Mouse (Mus musculus): ENCODE data around the gene Alg12. TPM values are rescaled to one million over a fixed set of nuclear protein-coding genes. Genes with fewer than 3 reads are reported as not detected.

The Alg12 gene
- polyA plus RNA-seq (2021; fragmentation: Nextera tagmentation), result 9.5 and 10.5 TPM in 2 replicates
- long read RNA-seq, experiment 1, transcript Alg12-204 (10 exons, 2,130 nt), result major isoform, 33 of 76 reads
- long read RNA-seq, experiment 1, partial matches to known transcripts, result 6 of 76 reads
- long read RNA-seq, experiment 1, other reads (novel, unspliced or antisense), result 36 of 76 reads
- long read RNA-seq, experiment 2, partial matches to known transcripts, result 1 of 8 reads
- long read RNA-seq, experiment 2, other reads (novel, unspliced or antisense), result 4 of 8 reads

GRCm38 (mm10) chr15:88819026-88819905 is at the start of gene Alg12, which contains the start of gene Creld2:
Gene Alg12 (minus strand): TSS chr15:88819318.
Gene Creld2 (plus strand): TSS chr15:88819646.

GRCm38 (mm10) chr15:88861772-88862622 is 42.9 kb upstream of the Alg12 start, which contains the start of gene Pim3:
Gene Pim3 (plus strand): TSS chr15:88862186.

Other genes starting within 250 kb of the Alg12 start
- not detected in 2 replicates for gene Zdhhc25, start 219.0 kb downstream of the Alg12 start, polyA plus RNA-seq (2021; fragmentation: Nextera tagmentation)
- 6.7 and 8.3 TPM in 2 replicates for gene Brd1, start 85.1 kb downstream of the Alg12 start, polyA plus RNA-seq (2021; fragmentation: Nextera tagmentation)
- 0.99 and 1.0 TPM in 2 replicates for gene Zbed4, start 67.7 kb downstream of the Alg12 start, polyA plus RNA-seq (2021; fragmentation: Nextera tagmentation)
- 32.6 and 33.4 TPM in 2 replicates for gene Creld2, start 328 bp upstream of the Alg12 start, polyA plus RNA-seq (2021; fragmentation: Nextera tagmentation)
- 47.5 and 71.3 TPM in 2 replicates for gene Pim3, start 42.9 kb upstream of the Alg12 start, polyA plus RNA-seq (2021; fragmentation: Nextera tagmentation)
- 0.06 TPM in 1 of 2 replicates, not detected in the other for gene Ttll8, start 135.1 kb upstream of the Alg12 start, polyA plus RNA-seq (2021; fragmentation: Nextera tagmentation)
- gene Mlc1, start 159.7 kb upstream of the Alg12 start, polyA plus RNA-seq (2021; fragmentation: Nextera tagmentation), result 114 and 135 TPM in 2 replicates
- not detected in 2 replicates for gene Mov10l1, start 163.6 kb upstream of the Alg12 start, polyA plus RNA-seq (2021; fragmentation: Nextera tagmentation)
- 15.5 and 17.7 TPM in 2 replicates for gene Panx2, start 240.4 kb upstream of the Alg12 start, polyA plus RNA-seq (2021; fragmentation: Nextera tagmentation)